Mouse (Mus musculus) thymus, postnatal 36 days (tissue): ENCODE results near the gene Kncn.

ENCODE experiments used
- DNase-seq, 2 experiments: peaks; one replicate each; pipeline ENCODE4 v3.0.0; 2022; ENCODE audit warnings: mixed read lengths in 2 of 2

The Kncn gene

DNA sequence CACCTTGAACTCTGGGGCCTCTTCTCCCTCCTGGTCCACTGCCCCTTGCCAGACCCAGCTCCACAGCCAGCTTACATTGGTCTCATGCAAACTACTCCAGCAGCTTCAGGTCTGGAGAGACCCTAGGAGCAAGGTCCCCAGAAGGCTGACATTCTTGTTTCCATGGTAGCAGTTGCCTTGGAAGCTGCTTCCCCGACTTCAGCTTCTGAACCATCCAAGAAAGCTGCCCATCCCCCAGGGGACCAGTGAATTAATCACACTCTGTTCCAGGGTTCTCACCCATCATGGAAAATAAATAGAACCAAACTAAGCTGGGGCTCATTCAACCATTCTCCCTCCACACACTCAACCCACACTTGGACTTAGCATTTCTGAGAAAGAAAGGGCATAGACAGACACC lies 3.0 kb upstream of the Kncn start:
- DNase-seq = no peak

GRCm38 (mm10) chr4:115882195-115882594 lies 2.0 kb upstream of the Kncn start:
- no peak for DNase-seq

GRCm38 (mm10) chr4:115885846-115886245 lies 1.6 kb downstream of the Kncn start:
- DNase-seq = no peak

GRCm38 (mm10) chr4:115886875-115887274 lies 2.7 kb downstream of the Kncn start:
- no peak for DNase-seq

- no peak for DNase-seq
Observed at GRCm38 (mm10) chr4:115890066-115890465, 5.9 kb downstream of the Kncn start.

GRCm38 (mm10) chr4:115890553-115890952 lies 6.4 kb downstream of the Kncn start, which contains the start of gene 6430628N08Rik:
TSS of gene 6430628N08Rik (plus strand) at chr4:115890665.
- no peak for DNase-seq

GRCm38 (mm10) chr4:115894281-115894680 lies 10.1 kb downstream of the Kncn start:
- DNase-seq = no peak

DNA sequence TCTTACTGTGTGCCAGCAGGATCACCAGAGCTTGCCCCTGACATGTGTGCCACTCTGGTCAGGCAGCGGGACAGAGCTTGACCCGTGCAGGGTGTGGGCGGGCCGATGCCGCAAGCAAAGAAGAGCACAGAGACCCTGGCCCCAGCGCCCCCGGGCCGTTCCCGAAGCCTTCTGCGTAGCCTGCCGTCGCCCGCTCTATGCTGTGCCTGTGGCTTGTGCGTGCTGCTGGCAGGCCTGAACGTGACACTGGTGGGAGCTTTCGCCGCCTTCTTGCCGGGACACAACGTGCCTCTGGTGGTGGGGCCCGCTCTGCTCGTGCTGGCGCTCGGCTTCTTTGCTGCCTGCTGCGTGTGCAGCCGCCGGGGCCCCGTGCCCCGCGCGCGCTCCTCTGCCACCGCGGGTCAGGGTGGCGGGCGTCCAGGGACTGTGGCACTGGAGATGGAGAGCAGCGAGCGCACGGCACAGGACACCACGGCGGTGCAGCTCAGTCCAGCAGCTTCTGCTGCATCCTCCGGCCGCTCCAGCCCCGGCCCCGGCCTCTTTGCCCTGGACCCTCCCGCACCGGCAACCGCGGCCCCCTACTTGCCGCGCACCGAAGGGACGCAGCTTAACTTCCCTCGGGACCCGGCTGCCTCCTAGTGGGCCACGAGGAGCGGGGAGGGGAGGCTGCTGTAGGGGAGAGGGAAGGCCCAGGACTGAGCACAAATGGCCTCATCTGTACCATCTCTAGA lies 13.9 kb downstream of the Kncn start:
- no peak for DNase-seq

DNA sequence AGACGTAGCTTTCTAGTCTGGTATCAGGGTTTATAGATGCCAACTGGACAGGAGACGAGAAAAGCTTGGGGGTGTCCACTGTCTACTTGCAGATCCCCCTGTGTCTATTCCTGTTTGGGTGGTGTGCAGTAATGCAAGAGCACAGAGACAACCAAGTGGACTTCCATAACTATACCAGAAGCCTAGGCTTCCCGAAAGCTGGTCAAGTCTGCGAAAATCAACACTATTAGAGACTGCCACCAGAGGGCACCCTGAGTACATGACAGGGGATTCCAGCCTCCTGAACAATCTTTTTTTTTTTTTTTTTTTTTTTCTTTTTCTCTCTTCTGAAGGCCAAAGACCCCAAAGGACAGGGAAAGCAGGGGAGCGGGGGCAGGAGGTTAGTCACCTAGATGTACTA lies 18.6 kb downstream of the Kncn start:
- peak; percentile 44 to 65 for DNase-seq

DNA sequence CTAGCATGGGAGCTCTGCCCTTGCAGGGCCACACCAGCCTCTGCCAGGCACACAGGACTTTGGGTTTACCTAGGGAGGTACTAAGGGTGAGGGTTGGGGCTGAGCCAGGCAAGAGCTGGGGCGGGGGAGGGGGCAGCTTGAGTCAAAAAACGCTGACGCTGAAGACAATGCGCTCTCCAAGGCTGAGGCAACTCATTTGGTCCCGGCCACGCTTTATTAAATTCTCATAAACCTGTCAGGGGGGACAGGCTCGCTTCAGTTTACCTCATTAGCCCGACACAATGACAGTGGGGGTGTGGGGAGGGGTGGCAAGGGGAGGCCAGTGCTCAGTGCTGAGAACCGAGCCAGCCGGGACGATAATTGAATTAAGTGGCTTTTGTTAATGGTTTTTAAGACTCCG lies 20.2 kb downstream of the Kncn start:
- no peak for DNase-seq

DNA sequence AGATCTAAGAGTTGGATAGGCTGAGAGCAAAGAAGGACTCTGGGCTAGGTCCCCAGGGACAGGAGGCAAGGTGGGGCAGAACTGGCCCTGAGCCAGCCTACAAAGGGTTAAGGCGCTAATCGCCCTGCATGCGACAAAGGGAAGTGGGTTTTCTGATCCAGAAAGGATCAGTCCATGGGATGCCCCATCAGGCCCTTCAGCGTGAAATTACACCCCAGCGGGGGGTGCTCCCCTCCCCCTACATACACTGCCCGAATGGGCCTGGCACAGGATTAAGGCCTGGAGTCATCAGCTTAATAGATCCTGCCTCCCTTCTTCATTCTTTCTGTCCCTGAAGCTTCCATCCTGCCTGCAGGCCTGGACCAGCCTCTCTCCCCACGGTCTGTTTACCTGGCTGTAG lies 21.5 kb downstream of the Kncn start:
- DNase-seq = no peak

DNA sequence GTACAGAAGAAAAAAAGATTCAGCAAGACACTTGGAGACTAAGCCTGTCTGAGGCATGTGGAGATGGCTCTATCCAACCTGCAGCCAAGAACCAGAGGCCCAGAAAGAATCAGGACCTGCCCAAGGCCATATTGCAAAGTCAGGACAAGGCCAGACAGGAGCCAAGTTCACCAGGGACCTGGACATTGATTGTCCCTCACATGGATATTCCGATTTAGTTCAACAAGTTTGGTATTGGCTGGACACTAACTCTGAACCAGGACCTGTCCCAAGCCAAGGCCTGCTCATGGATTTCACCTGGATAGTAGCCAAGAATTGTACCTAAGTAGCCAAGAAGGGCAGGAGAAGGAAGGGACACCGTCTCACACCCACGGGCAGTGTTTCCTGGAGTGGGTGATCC lies 22.6 kb downstream of the Kncn start:
- DNase-seq = no peak

DNA sequence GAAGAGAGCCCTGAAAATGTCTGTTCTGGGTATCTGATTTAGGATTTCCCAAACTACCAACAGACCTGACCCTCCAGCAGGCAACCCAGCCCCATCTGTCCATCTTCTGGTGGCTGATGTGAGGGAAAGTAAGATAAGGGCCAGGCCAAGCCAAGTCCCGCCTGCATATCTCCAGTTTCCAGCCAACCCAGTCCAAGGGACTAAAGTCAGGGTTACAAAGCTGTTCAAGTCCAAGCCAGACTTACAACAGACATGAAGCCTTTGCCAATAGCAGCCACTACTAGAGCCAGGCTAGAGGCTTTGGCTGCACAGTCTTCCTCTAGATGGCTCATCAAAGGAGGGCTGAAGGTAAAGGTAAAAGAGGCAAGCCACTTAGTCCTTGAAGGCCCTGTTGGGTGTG lies 23.8 kb downstream of the Kncn start:
- DNase-seq = no peak

DNA sequence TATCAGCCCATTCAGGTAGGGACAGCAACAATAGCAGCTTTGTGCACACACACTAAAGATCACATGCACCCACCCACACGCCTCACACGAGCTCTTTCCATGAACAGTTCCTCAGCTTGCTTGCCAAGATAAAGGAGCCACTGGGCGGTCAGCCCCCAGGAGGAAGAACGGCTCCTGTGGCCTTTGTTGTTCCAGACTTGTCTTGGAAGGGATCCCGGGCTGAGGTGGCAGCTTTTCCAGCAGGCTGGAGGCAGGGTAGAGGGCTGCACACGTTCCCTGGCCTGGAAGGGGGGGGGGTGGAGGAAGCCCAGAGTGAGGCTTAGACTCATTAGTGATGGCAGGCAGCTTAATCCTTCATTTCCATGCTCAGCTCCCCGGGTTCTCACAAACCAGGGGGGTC lies 24.4 kb downstream of the Kncn start:
- DNase-seq = no peak

- no peak for DNase-seq
Observed at GRCm38 (mm10) chr4:115911586-115911985, 27.4 kb downstream of the Kncn start.

DNA sequence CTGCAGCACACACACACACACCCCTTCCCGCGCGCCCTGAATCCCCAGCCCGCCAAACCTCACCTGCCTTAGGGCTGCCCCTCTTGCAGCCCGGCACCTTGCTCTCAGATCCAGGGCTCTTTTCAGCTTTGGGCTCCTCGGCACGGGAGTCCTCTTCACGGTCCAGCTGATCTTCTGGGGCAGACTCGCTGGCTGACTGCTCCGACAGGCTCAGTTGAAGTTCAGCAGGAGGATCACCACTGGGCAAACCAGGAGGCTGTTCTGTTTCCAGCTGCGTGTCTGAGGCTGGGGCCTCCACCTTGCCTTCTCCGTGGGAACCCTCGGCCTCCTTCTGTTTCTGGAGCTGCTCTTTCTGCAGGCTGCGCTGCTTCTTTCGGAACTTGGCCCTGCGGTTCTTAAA lies 35.7 kb downstream of the Kncn start:
- no peak for DNase-seq

DNA sequence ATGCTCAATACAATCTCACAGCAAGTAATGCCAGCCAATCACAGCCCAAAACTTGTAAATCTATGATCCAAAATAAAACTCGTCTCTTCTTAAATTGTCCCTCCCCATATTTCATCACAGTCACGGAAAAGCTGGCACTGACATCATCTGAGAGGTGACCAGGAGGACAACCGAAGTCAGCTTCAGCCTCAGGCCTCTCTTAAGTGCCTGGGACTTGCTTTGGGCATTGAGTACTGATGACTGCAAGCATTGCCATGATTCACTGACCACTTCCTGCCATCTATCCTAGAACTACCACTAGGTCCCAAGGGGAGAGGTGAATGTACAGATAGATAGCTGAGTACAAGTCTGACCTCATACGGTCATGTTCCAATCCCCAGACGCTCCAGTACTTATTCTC lies 38.5 kb downstream of the Kncn start:
- no peak for DNase-seq

GRCm38 (mm10) chr4:115923262-115923880 lies 39.2 kb downstream of the Kncn start:
- DNase-seq = no peak

- no peak for DNase-seq
Observed at GRCm38 (mm10) chr4:115927637-115928036, 43.4 kb downstream of the Kncn start.

- DNase-seq = no peak
Observed at GRCm38 (mm10) chr4:115931556-115932088, 47.4 kb downstream of the Kncn start.

GRCm38 (mm10) chr4:115935835-115936581 lies 51.8 kb downstream of the Kncn start:
- DNase-seq = no peak

DNA sequence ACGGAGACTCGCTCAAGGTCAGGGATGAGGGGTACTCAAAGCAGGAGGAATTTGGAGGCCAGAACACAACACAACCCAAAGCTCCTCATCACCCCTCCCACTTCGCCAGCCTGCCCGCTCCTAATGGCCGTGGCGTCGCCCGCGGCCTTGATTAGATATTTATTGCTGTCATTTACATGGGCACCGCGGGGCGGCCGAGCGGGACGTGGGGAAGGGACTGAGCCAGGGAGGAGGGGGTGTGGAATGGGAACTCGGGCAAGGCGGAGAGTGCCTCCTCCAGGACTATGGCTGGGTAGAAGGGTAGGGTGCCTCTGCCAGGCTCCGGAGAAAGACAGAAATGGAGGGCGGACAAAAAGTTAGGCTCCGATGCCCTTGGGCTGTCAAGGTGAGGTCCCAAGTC lies 52.4 kb downstream of the Kncn start:
- no peak for DNase-seq

DNA sequence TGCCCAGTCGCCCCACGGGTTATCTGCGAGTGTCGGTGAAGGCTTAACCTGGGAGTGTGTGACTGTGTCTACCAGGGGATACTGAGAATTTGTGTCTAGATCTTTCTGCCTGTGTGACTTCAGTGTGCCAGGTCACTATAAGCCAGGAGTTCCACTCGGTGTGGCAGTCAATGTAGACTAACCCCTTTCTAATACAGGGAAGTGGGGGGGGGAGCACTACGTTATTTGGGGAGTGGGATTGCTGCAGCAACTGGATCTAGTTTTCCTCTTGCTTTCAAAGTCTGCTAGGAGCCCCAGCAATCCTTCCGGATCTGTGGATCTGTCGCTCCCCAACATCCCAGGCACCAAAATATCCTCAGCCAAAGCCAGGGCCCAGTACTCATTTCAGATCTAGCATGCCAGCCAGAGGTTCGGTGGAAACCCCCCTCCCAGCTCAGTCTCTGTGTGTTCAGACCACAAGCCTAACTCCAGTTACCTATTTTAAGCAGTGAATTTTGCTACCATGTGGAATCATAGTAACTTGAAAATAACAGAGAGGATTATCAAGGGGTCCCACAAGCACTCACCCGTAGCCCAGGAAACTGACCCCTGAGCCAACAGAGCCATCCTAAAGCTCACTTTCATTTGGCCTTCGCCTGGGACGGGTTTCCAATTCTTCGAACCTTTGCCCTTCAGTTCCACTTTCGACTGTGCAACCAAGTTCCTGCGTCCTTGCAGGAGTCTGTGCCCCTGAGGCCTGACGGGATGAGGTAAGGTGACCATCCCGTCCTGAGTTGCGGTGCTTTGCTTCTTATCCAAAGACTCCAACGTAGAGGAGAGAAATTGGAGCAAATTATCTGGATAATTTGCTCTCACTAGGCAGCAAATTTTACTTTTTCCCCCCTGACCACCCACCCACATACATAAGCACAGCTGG lies 53.1 kb downstream of the Kncn start:
- DNase-seq = no peak
